Mouse (Mus musculus) megakaryocyte, adult 5-6 weeks (primary cell): ENCODE data around the gene Cyp2u1. TPM values are rescaled to one million over a fixed set of nuclear protein-coding genes. Genes with fewer than 3 reads are reported as not detected.
A peak's percentile ranks its signal among the peaks of the same experiment; 100 is the strongest.

Source experiments
- ATAC-seq: 2 replicates; pipeline ENCODE4 v1.8.0; 2016; ENCODE audit warnings: mild to moderate bottlenecking, inconsistent platforms; ENCODE audit not compliant: poor library complexity, severe bottlenecking
- total RNA-seq, 2 experiments: library from RNA; stranded (forward) in 1 of 2; stranded (reverse) in 1 of 2; fragments of 153-499, 151-499 nt in 1 of 2; fragments of 221-1000, 200-1000 nt in 1 of 2; gene quantifications; 2 replicates each; pipeline versions ENCODE4 v1.2.3 to v1.2.4; 2015 to 2017

The Cyp2u1 gene
- total RNA-seq, 2 experiments from 2014 or later = 0.15 to 0.18 TPM

- ATAC-seq = no peak
Observed at GRCm38 (mm10) chr3:131259392-131259965, 43.5 kb downstream of the Cyp2u1 start.

- no peak for ATAC-seq
Observed at GRCm38 (mm10) chr3:131258921-131259320, 44.1 kb downstream of the Cyp2u1 start.

GRCm38 (mm10) chr3:131255399-131255981, 47.5 kb downstream of the Cyp2u1 start:
- ATAC-seq = no peak

- ATAC-seq = no peak
Observed at GRCm38 (mm10) chr3:131254991-131255390, 48.0 kb downstream of the Cyp2u1 start.

- ATAC-seq = no peak
Observed at GRCm38 (mm10) chr3:131251601-131252000, 51.4 kb downstream of the Cyp2u1 start.

- ATAC-seq = no peak
Observed at GRCm38 (mm10) chr3:131250978-131251377, 52.0 kb downstream of the Cyp2u1 start.

GRCm38 (mm10) chr3:131250283-131250682, 52.7 kb downstream of the Cyp2u1 start:
- no peak for ATAC-seq

GRCm38 (mm10) chr3:131248444-131248843, 54.6 kb downstream of the Cyp2u1 start:
- no peak for ATAC-seq

- ATAC-seq = no peak
Observed at GRCm38 (mm10) chr3:131247851-131248250, 55.2 kb downstream of the Cyp2u1 start.

GRCm38 (mm10) chr3:131247447-131247846, 55.6 kb downstream of the Cyp2u1 start:
- no peak for ATAC-seq

- ATAC-seq = no peak
Observed at GRCm38 (mm10) chr3:131246579-131247046, 56.4 kb downstream of the Cyp2u1 start.

- peak; percentile 61 for ATAC-seq
Observed at GRCm38 (mm10) chr3:131245766-131246578, 57.1 kb downstream of the Cyp2u1 start.

Other genes with a start within 250 kb of the Cyp2u1 start
- 1.5 and 1.6 TPM in 2 replicates for gene Lef1, start 192.8 kb downstream of the Cyp2u1 start, total RNA-seq (2015)
- 0.66 and 1.1 TPM in 2 replicates for gene Lef1, start 192.8 kb downstream of the Cyp2u1 start, total RNA-seq (2017)
- gene Hadh, start 31.1 kb downstream of the Cyp2u1 start, total RNA-seq (2015) = 25.3 and 34.4 TPM in 2 replicates
- gene Hadh, start 31.1 kb downstream of the Cyp2u1 start, total RNA-seq (2017) = 26.0 and 29.6 TPM in 2 replicates
- 55.2 and 67.1 TPM in 2 replicates for gene Sgms2, start 188.2 kb upstream of the Cyp2u1 start, total RNA-seq (2015)
- 29.0 and 43.3 TPM in 2 replicates for gene Sgms2, start 188.2 kb upstream of the Cyp2u1 start, total RNA-seq (2017)